Mouse (Mus musculus) adrenal gland, postnatal 36 days (tissue): ENCODE measurements around the gene Nacc2. TPM values are rescaled to one million over a fixed set of nuclear protein-coding genes. Genes with fewer than 3 reads are reported as not detected.

Experiments
- total RNA-seq, 2 experiments: library from RNA; stranded (reverse); gene quantifications; 2 replicates each; pipeline ENCODE4 v1.2.3; 2021

The Nacc2 gene
- total RNA-seq, 2 experiments from 2014 or later = 33.3 to 40.1 TPM

Other genes with a start within 250 kb of the Nacc2 start
- 10 to 100 TPM; 38.3 to 49.3 TPM for gene Camsap1, start 139.9 kb downstream of the Nacc2 start, total RNA-seq
- gene Ubac1, start 101.5 kb downstream of the Nacc2 start, total RNA-seq = 10 to 100 TPM; 38.1 to 38.8 TPM
- under 1 TPM in 1 of 2 experiments, not detected in 1; 0.69 TPM for gene Lhx3, start 85.1 kb upstream of the Nacc2 start, total RNA-seq
- 10 to 100 TPM; 20.5 to 21.0 TPM for gene Qsox2, start 114.3 kb upstream of the Nacc2 start, total RNA-seq
- gene Ccdc187, start 171.3 kb upstream of the Nacc2 start, total RNA-seq = under 1 TPM; 0.36 to 0.46 TPM
- 10 to 100 TPM; 14.5 to 14.7 TPM for gene Gpsm1, start 192.3 kb upstream of the Nacc2 start, total RNA-seq
- gene Dnlz, start 228.9 kb upstream of the Nacc2 start, total RNA-seq = 10 to 100 TPM; 22.2 to 22.9 TPM
- 1 to 10 TPM; 1.3 to 1.9 TPM for gene Card9, start 237.7 kb upstream of the Nacc2 start, total RNA-seq